Mouse (Mus musculus) ES-CJ7 (cell line): ENCODE measurements around the gene Dact3.

Experiments
- DNase-seq: peaks from one replicate; pipeline ENCODE4 v3.0.0; 2011; ENCODE audit warnings: low read depth, low spot score

Gene Dact3

DNA sequence AGATGAGACGGTGACA lies at the start of gene Dact3:
Dact3 (plus strand) TSS at position 8 of the 16 bp plus-strand sequence.
- DNase-seq = no peak

GRCm38 (mm10) chr7:16825785-16826184 lies 49.3 kb upstream of the Dact3 start:
- DNase-seq = no peak

GRCm38 (mm10) chr7:16826571-16826970 lies 48.5 kb upstream of the Dact3 start:
- DNase-seq = no peak

- no peak for DNase-seq
Observed at GRCm38 (mm10) chr7:16827274-16827673, 47.8 kb upstream of the Dact3 start.

- DNase-seq = no peak
Observed at GRCm38 (mm10) chr7:16830449-16830848, 44.7 kb upstream of the Dact3 start.

- DNase-seq = no peak
Observed at GRCm38 (mm10) chr7:16837916-16838803, 37.0 kb upstream of the Dact3 start.

GRCm38 (mm10) chr7:16838804-16839426 lies 36.2 kb upstream of the Dact3 start:
- no peak for DNase-seq

DNA sequence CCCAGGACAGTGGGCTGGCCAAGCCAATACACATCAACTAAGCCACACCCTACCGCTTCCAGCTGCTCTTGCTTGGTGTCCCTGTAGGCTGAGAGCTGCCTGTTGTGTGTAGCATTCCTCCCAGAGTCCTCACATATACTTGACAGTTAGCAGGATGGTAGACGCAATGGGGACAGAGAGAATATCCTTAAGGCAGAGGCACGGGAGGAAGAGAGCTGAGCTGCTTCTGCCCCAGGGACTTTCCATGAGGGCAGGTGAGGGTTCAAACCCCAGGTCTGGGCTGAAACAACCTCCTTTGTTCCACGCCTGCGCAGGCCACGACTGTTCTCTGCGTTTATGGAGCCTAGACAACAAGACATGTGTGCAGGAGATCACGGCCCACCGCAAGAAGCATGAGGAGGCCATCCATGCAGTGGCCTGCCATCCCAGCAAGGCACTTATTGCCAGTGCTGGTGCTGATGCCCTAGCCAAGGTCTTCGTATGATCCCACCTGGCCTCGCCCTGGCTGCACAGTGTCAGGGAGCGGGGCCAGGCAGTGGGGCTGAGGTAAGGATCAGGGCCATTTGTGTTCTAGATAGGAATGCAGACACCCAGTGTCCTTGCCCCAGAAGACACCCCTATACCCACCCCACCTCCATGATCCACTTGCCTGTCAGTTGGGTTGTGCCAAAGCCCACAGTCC lies 35.5 kb upstream of the Dact3 start:
- DNase-seq = no peak

DNA sequence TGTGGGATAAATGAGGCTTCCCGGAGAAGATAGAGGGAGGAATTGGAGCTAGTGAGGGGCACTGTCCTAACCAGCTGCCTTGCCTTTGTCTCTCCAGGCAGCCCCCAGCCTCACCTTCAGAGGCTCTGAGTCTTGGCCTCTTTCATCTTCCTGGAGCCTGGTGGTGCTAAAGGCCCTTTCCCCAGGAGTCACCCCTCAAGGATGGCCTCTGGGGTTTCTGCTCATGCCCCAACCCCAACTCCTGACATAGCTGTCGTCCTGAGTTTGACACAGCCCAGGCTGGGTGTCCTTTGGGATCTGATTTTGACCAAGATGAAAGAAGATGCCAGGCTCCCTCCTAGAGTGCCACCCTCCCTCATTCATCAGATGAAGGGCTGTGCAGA lies 35.0 kb upstream of the Dact3 start:
- no peak for DNase-seq

DNA sequence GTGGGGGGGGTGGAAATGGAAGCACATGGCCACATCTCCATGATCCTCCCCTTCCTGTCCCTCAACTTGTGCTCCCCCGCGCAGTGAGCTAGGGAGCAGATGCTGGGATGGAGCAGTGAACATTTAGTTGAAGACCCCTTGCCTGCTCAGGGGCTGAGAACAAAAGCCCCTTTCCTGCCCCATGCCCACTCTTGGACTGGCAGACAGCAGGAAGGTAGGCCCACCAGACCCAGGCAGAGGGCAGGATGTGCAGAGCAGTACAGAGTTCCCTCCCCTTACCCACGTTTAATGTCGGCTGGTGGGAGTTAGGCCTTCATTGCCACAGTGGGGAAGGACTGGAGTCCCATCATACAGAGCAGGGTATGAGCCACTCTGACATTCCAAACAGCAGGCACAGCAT lies 34.0 kb upstream of the Dact3 start:
- DNase-seq = no peak

GRCm38 (mm10) chr7:16841561-16842560 lies 33.3 kb upstream of the Dact3 start:
- no peak for DNase-seq

GRCm38 (mm10) chr7:16842645-16843063 lies 32.5 kb upstream of the Dact3 start, which contains the start of gene Prkd2:
Gene Prkd2, plus strand, starts transcription at chr7:16842902.
- peak; percentile 69 for DNase-seq

GRCm38 (mm10) chr7:16843441-16844171 lies 31.5 kb upstream of the Dact3 start:
- DNase-seq = no peak

GRCm38 (mm10) chr7:16844696-16845071 lies 30.4 kb upstream of the Dact3 start:
- no peak for DNase-seq

GRCm38 (mm10) chr7:16845072-16845819 lies 29.9 kb upstream of the Dact3 start:
- DNase-seq = peak; percentile 40

DNA sequence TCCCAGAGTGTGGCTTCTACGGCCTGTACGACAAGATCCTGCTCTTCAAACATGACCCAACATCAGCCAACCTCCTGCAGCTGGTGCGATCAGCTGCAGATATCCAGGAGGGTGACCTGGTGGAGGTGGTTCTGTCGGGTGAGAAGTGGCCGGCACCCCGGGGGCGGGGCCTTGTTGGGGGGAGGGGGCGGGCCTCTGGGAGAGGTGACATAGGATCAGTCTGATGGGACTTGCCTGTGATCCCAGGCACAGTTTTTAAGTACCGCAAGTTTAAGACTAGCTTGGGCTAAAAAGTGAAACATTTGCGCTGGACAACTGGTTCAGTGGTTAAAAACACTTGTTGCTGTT lies 29.3 kb upstream of the Dact3 start:
- no peak for DNase-seq

DNA sequence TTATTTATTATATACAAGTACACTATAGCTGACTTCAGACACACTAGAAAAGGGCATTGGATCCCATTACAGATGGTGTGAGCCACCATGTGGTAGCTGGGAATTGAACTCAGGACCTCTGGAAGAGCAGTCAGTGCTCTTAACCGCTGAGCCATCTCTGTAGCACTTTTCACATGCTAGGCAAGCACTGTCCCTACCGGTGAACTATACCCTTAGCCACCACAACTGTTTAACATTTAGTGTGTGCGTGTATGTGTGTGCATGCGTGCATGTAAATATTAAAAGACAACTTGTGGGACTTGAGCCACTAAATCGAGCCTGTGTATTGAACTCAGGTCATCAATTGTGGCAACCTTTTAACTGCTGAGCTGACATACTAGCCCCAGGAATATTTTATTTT lies 28.3 kb upstream of the Dact3 start:
- DNase-seq = no peak

DNA sequence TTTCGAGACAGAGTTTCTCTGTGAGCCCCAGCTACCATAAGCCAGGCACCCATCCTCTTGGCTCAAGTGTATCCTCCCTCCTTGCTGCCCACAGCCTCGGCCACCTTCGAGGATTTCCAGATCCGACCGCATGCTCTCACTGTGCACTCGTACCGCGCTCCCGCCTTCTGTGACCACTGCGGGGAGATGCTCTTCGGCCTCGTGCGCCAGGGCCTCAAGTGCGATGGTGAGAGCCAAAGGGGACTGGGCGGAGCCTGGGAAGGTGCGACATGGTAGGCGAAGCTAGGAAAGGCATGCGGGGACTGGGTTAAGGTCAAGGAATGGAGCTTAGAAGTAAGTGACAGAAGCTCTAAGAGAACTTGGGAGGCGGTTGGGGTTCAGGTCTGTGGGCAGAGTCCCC lies 27.6 kb upstream of the Dact3 start:
- peak; percentile 55 for DNase-seq

- DNase-seq = peak; percentile 67
Observed at GRCm38 (mm10) chr7:16848579-16848978, 26.5 kb upstream of the Dact3 start.

DNA sequence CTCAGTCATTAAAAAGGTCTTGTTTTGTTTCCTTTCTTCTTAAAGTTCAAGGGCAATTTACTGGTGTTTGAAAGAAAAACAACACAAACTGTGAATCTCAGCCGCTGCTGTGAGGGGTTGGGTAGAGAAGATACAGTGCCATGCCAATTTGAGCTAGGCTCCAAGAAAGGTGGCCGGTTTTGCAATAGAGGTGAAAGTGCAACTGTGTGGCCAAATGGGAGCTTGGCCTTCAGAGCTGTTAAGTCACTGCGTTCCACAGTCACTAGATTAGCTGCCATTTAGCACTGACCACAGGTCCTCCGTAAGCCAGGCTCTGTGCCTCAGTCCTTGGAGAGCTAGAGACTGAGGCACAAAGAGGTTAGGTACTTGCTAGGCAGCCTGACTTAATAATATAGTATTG lies 23.5 kb upstream of the Dact3 start:
- DNase-seq = no peak
